Mouse (Mus musculus) liver, adult 2 months (tissue): ENCODE data around the gene Txndc15. TPM values are rescaled to one million over a fixed set of nuclear protein-coding genes. Genes with fewer than 3 reads are reported as not detected.

Experiments used
- DNase-seq: peaks from one replicate; pipeline ENCODE4 v3.0.0-alpha.2; 2011; ENCODE audit warnings: low read depth, low spot score; ENCODE audit errors: extremely low read depth
- H3K27ac ChIP-seq: fragments of 200-500 bp; replicated peaks from 2 replicates; pipeline ENCODE4 v1.5.1; 2012; ENCODE audit warnings: low read depth, mild to moderate bottlenecking, control low read depth, inconsistent platforms, low read length; ENCODE audit not compliant: insufficient read depth
- H3K27me3 ChIP-seq: fragments of 200-500 bp; 2 replicates; pipeline ENCODE4 v1.6.1; 2012; ENCODE audit warnings: mild to moderate bottlenecking, moderate library complexity, low read length, inconsistent platforms; ENCODE audit not compliant: control insufficient read depth, insufficient read depth
- H3K36me3 ChIP-seq: fragments of 200-500 bp; 2 replicates; pipeline ENCODE4 v1.6.1; 2012; ENCODE audit warnings: low read length, inconsistent platforms; ENCODE audit not compliant: control insufficient read depth, insufficient read depth
- H3K4me1 ChIP-seq: fragments of 200-500 bp; 2 replicates; pipeline ENCODE4 v1.6.1; 2011; ENCODE audit warnings: low read length; ENCODE audit not compliant: control insufficient read depth, insufficient read depth
- H3K4me3 ChIP-seq: fragments of 200-500 bp; 2 replicates; pipeline ENCODE4 v1.5.1; 2011; ENCODE audit warnings: low read depth, mild to moderate bottlenecking, control low read depth, low read length, moderate library complexity; ENCODE audit not compliant: insufficient read depth
- H3K79me2 ChIP-seq: fragments of 200-500 bp; 2 replicates; pipeline ENCODE4 v1.6.1; 2012; ENCODE audit warnings: inconsistent platforms, mild to moderate bottlenecking, low read length, moderate library complexity; ENCODE audit not compliant: control insufficient read depth, insufficient read depth
- H3K9ac ChIP-seq: fragments of 200-500 bp; 2 replicates; pipeline ENCODE4 v1.6.1; 2012; ENCODE audit warnings: low read depth, mild to moderate bottlenecking, control low read depth, inconsistent platforms, low read length
- CTCF ChIP-seq: fragments of 200-500 bp; IDR thresholded peaks from 2 replicates; pipeline ENCODE4 v1.5.1; 2011; ENCODE audit warnings: low read depth, low read length, control low read depth
- POLR2A ChIP-seq: fragments of 200-500 bp; IDR thresholded peaks from 2 replicates; pipeline ENCODE4 v1.6.1; 2011; ENCODE audit warnings: low read length, control low read depth; ENCODE audit not compliant: insufficient read depth; ENCODE audit errors: extremely low read depth
- WGBS: fragments of 180-500 bp; shearing (Covaris S2); methylation state at CpG from one replicate; pipeline ENCODE4 v1.1.7; 2018; 5-methylcytosine and 5-hydroxymethylcytosine counted together
- polyA plus RNA-seq: library from polyadenylated mRNA; depleted of rRNA; stranded (reverse); fragments of >200 nt; gene quantifications from 2 replicates; pipeline ENCODE4 v1.2.3, GENCODE M21; 2012; rRNA removed
- total RNA-seq: library from RNA; depleted of rRNA; stranded (reverse); fragments of >200 nt; gene quantifications from 2 replicates; pipeline ENCODE4 v1.2.3, GENCODE M21; 2014; rRNA removed

Txndc15 gene
- total and polyA plus RNA-seq, 2 experiments: 74.1 to 101 TPM

DNA sequence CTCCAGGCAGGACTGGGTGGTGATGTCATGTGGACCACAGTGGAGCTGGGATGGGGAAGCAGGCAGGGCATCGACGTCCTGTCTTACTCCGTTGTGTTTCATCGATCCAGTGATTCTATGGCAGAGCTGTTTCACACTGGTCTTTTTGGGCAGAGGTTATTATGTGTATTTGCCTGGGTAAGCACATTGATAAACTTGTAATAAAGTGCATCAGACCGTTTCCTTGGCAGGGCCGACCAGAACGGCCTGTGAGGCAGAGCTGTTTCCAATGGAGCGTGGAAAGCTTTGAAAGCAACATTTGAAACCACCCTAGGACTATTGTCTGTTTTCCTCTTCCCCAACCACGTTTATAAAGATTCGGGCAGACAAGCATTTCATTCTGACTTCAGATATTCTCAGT lies 46.1 kb downstream of the Txndc15 start:
- DNase-seq: no peak
- Histone ChIP-seq H3K4me3 (no peak overlapping the region), H3K27ac (no peak overlapping the region), H3K36me3 (no peaks in the 10 kb centered on the region), H3K4me1 (no peaks in the 10 kb centered on the region), H3K9ac (no peak overlapping the region), H3K27me3 (no peaks in the 10 kb centered on the region), H3K79me2 (no peaks in the 10 kb centered on the region)
- TF ChIP-seq CTCF (no peak), POLR2A (no peak)
- 79% methylated on average over 10 of the region's 10 CpGs for WGBS

DNA sequence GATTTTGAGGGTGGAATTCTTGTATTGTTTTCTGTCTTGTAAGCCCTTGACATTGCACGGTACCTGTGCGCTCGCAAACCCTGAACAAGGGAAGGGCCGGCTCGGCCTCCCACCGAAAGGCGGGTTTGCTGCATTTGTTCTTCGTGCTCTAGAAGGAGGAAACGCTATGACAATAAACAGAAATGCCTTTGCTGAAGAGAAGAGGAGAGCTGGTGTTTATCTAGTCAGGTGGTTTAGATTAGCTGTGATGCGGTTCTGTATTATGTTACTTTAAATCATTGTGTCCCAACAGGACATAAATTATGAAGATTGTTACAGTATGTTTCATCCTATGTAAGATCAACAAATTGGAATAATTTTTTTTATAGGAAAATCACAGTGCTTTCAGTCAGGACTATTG lies 47.0 kb downstream of the Txndc15 start:
- no peak overlapping the region for H3K27ac ChIP-seq
- TF ChIP-seq CTCF (no peak), POLR2A (no peak)
- H3K36me3 ChIP-seq: no peaks in the 10 kb centered on the region
- H3K9ac ChIP-seq: no peak overlapping the region
- H3K4me3 ChIP-seq: no peak overlapping the region
- H3K4me1 ChIP-seq: no peaks in the 10 kb centered on the region
- H3K27me3 ChIP-seq: no peaks in the 10 kb centered on the region
- WGBS: 93% methylated on average over 10 of the region's 10 CpGs
- no peaks in the 10 kb centered on the region for H3K79me2 ChIP-seq
- DNase-seq: no peak

DNA sequence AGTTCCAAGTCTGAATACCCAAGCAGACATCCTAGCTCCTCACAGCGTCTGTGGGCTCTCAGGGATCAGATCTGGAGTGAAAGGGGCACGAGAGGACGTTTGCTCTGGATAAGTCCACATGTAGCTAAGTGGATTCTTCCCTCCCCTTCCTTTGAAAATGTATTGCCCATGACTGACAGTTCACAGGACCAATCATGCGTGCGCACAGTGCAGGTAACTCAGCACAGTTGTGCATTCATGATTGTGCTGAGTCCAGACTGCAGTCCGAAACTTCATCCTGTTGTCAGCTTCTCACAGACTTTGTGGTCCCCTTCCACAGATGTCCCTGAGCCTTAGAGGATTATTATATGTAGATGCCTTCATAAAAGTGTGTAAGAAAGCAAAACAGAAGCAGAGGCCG lies 59.9 kb downstream of the Txndc15 start:
- H3K9ac ChIP-seq: no peak overlapping the region
- WGBS: 94% methylated on average over 7 of the region's 7 CpGs
- peaks cover 20% of the 10 kb centered on the region for H3K36me3 ChIP-seq
- no peak overlapping the region for H3K4me3 ChIP-seq
- no peak for TF ChIP-seq CTCF
- H3K27ac ChIP-seq: no peak overlapping the region
- no peak for DNase-seq
- H3K27me3 ChIP-seq: no peaks in the 10 kb centered on the region
- no peaks in the 10 kb centered on the region for H3K79me2 ChIP-seq
- no peaks in the 10 kb centered on the region for H3K4me1 ChIP-seq

DNA sequence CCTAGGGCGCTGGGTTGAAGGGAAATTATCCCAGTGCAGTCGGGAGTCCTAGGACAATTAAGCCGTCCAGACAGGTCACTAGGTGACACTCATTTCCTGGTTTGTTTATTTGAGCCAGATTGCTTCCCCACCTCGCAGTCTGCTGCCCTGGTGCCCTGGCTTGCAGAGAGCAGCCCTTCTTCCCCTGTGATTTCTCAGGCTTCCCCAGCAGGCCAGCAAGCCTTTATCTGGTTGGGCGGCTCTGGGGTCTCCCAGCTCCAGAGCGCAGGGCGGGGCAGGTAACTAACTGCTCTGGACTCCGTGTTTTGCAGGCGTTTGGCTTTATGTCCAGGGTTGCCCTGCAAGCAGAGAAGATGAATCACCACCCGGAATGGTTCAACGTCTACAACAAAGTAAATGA lies 60.6 kb downstream of the Txndc15 start:
- 71% methylated on average over 11 of the region's 11 CpGs for WGBS
- Histone ChIP-seq H3K36me3 (peaks cover 20% of the 10 kb centered on the region), H3K4me3 (no peak overlapping the region), H3K27ac (no peak overlapping the region), H3K79me2 (no peaks in the 10 kb centered on the region), H3K4me1 (no peaks in the 10 kb centered on the region), H3K27me3 (no peaks in the 10 kb centered on the region), H3K9ac (no peak overlapping the region)
- no peak for DNase-seq
- no peak for TF ChIP-seq CTCF
- no peak for TF ChIP-seq POLR2A

Other genes with a start within 250 kb of the Txndc15 start
- gene Dbn1, start 226.5 kb upstream of the Txndc15 start, total RNA-seq: 0.65 and 0.81 TPM in 2 replicates
- gene Dbn1, start 226.5 kb upstream of the Txndc15 start, polyA plus RNA-seq: 2.1 and 2.3 TPM in 2 replicates
- gene Pdlim7, start 201.0 kb upstream of the Txndc15 start, total RNA-seq: 3.6 and 6.4 TPM in 2 replicates
- gene Pdlim7, start 201.0 kb upstream of the Txndc15 start, polyA plus RNA-seq: 6.7 and 10.2 TPM in 2 replicates
- 0.46 and 0.94 TPM in 2 replicates for gene Dok3, start 185.4 kb upstream of the Txndc15 start, total RNA-seq
- gene Dok3, start 185.4 kb upstream of the Txndc15 start, polyA plus RNA-seq: 2.5 and 5.2 TPM in 2 replicates
- 30.1 and 35.4 TPM in 2 replicates for gene Ddx41, start 178.0 kb upstream of the Txndc15 start, total RNA-seq
- gene Ddx41, start 178.0 kb upstream of the Txndc15 start, polyA plus RNA-seq: 38.8 and 39.9 TPM in 2 replicates
- 11.1 and 11.7 TPM in 2 replicates for gene Fam193b, start 143.5 kb upstream of the Txndc15 start, total RNA-seq
- 39.9 and 67.8 TPM in 2 replicates for gene Fam193b, start 143.5 kb upstream of the Txndc15 start, polyA plus RNA-seq
- gene Tmed9, start 140.9 kb upstream of the Txndc15 start, total RNA-seq: 45.2 and 45.5 TPM in 2 replicates
- 45.5 and 62.2 TPM in 2 replicates for gene Tmed9, start 140.9 kb upstream of the Txndc15 start, polyA plus RNA-seq
- gene B4galt7, start 114.8 kb upstream of the Txndc15 start, total RNA-seq: 7.9 and 9.2 TPM in 2 replicates
- gene B4galt7, start 114.8 kb upstream of the Txndc15 start, polyA plus RNA-seq: 12.3 and 14.8 TPM in 2 replicates
- gene Caml, start 91.6 kb upstream of the Txndc15 start, total RNA-seq: 27.1 and 33.4 TPM in 2 replicates
- 13.4 and 14.6 TPM in 2 replicates for gene Caml, start 91.6 kb upstream of the Txndc15 start, polyA plus RNA-seq
- gene Ddx46, start 79.6 kb upstream of the Txndc15 start, total RNA-seq: 14.6 and 18.6 TPM in 2 replicates
- 5.5 and 6.8 TPM in 2 replicates for gene Ddx46, start 79.6 kb upstream of the Txndc15 start, polyA plus RNA-seq
- gene B230219D22Rik, start 21.5 kb upstream of the Txndc15 start, total RNA-seq: 17.1 and 23.0 TPM in 2 replicates
- 12.3 and 12.9 TPM in 2 replicates for gene B230219D22Rik, start 21.5 kb upstream of the Txndc15 start, polyA plus RNA-seq
- gene Pcbd2, start 12.7 kb downstream of the Txndc15 start, total RNA-seq: 36.0 and 40.7 TPM in 2 replicates
- 32.7 and 44.9 TPM in 2 replicates for gene Pcbd2, start 12.7 kb downstream of the Txndc15 start, polyA plus RNA-seq
- not detected in 2 replicates for gene Catsper3, start 69.9 kb downstream of the Txndc15 start, total RNA-seq
- 0.26 TPM in 1 of 2 replicates, not detected in the other for gene Catsper3, start 69.9 kb downstream of the Txndc15 start, polyA plus RNA-seq
- gene Pitx1, start 121.5 kb downstream of the Txndc15 start, total RNA-seq: not detected in 2 replicates
- gene Pitx1, start 121.5 kb downstream of the Txndc15 start, polyA plus RNA-seq: not detected in 2 replicates